Mouse (Mus musculus) heart, postnatal 10 days (tissue): ENCODE measurements around the gene Nup160. TPM values are rescaled to one million over a fixed set of nuclear protein-coding genes. Genes with fewer than 3 reads are reported as not detected.

Source experiments
- DNase-seq, 2 experiments: peaks; one replicate each; pipeline ENCODE4 v3.0.0; 2021
- intact Hi-C: fragments of 180-260 bp; cut with DNase I; formaldehyde crosslinking; loops from one replicate; pipeline ENCODE4 v1.15.1; 2025
- total RNA-seq, 2 experiments: library from RNA; stranded (reverse); gene quantifications; 2 replicates each; pipeline ENCODE4 v1.2.3; 2021

The Nup160 gene
- 10 to 100 TPM; 13.7 to 17.5 TPM for total RNA-seq

GRCm38 (mm10) chr2:90677007-90677406, at the start of gene Nup160:
TSS of gene Nup160 (plus strand) at chr2:90677215.
- DNase-seq, result no peak
- intact Hi-C loops, result no loop called here

GRCm38 (mm10) chr2:90628261-90628660, 48.8 kb upstream of the Nup160 start:
- no peak for DNase-seq

GRCm38 (mm10) chr2:90629552-90629951, 47.5 kb upstream of the Nup160 start:
- intact Hi-C loops, result no loop called here
- DNase-seq, result no peak

More at GRCm38 (mm10) chr2:90628261-90628660, 48.8 kb upstream of the Nup160 start:
- intact Hi-C loops, result no loop called here

- no peak for DNase-seq
- intact Hi-C loops, result no loop called here
Observed at GRCm38 (mm10) chr2:90631938-90632733, 44.9 kb upstream of the Nup160 start.

GRCm38 (mm10) chr2:90634671-90635070, 42.3 kb upstream of the Nup160 start:
- intact Hi-C loops, result no loop called here
- DNase-seq, result no peak

GRCm38 (mm10) chr2:90635085-90635723, 41.8 kb upstream of the Nup160 start:
- intact Hi-C loops, result no loop called here
- DNase-seq, result peak in 1 of 2 experiments; percentile 17

- intact Hi-C loops, result no loop called here
- no peak for DNase-seq
Observed at GRCm38 (mm10) chr2:90636853-90637252, 40.2 kb upstream of the Nup160 start.

- no peak for DNase-seq
Observed at GRCm38 (mm10) chr2:90638986-90639746, 37.8 kb upstream of the Nup160 start.

GRCm38 (mm10) chr2:90639747-90640699, 37.0 kb upstream of the Nup160 start:
- intact Hi-C loops, result no loop called here
- DNase-seq, result peak in 1 of 2 experiments; percentile 10

More at GRCm38 (mm10) chr2:90638986-90639746, 37.8 kb upstream of the Nup160 start:
- intact Hi-C loops, result no loop called here

GRCm38 (mm10) chr2:90641007-90641709, 35.9 kb upstream of the Nup160 start:
- DNase-seq, result peak in 1 of 2 experiments; percentile 8
- intact Hi-C loops, result no loop called here

GRCm38 (mm10) chr2:90641710-90642039, 35.3 kb upstream of the Nup160 start:
- DNase-seq, result no peak
- intact Hi-C loops, result no loop called here

GRCm38 (mm10) chr2:90647084-90647483, 29.9 kb upstream of the Nup160 start:
- DNase-seq, result no peak
- intact Hi-C loops, result no loop called here

GRCm38 (mm10) chr2:90649405-90649804, 27.6 kb upstream of the Nup160 start:
- intact Hi-C loops, result no loop called here

GRCm38 (mm10) chr2:90649965-90650364, 27.1 kb upstream of the Nup160 start:
- peak in 1 of 2 experiments; percentile 15 for DNase-seq
- intact Hi-C loops, result no loop called here

More at GRCm38 (mm10) chr2:90649405-90649804, 27.6 kb upstream of the Nup160 start:
- DNase-seq, result no peak

GRCm38 (mm10) chr2:90652101-90652500, 24.9 kb upstream of the Nup160 start:
- intact Hi-C loops, result no loop called here
- peak; percentile 31 to 32 for DNase-seq

GRCm38 (mm10) chr2:90652993-90653392, 24.0 kb upstream of the Nup160 start:
- intact Hi-C loops, result no loop called here
- DNase-seq, result no peak

- intact Hi-C loops, result no loop called here
- DNase-seq, result no peak
Observed at GRCm38 (mm10) chr2:90655449-90655848, 21.6 kb upstream of the Nup160 start.

GRCm38 (mm10) chr2:90658613-90659012, 18.4 kb upstream of the Nup160 start:
- intact Hi-C loops, result no loop called here
- DNase-seq, result no peak

GRCm38 (mm10) chr2:90659016-90659415, 18.0 kb upstream of the Nup160 start:
- DNase-seq, result no peak
- intact Hi-C loops, result no loop called here

GRCm38 (mm10) chr2:90659639-90660038, 17.4 kb upstream of the Nup160 start:
- intact Hi-C loops, result no loop called here
- DNase-seq, result no peak
